Mouse (Mus musculus) bone marrow, adult 2 months (tissue): ENCODE results near the gene Rasl12.

Source experiments
- CTCF ChIP-seq: fragments of 200-500 bp; IDR thresholded peaks from 2 replicates; pipeline ENCODE4 v1.5.1; 2011; ENCODE audit warnings: low read length, control low read depth; ENCODE audit not compliant: control insufficient read depth, insufficient read depth
- POLR2A ChIP-seq: fragments of 200-500 bp; IDR thresholded peaks from 2 replicates; pipeline ENCODE4 v1.6.1; 2011; ENCODE audit warnings: low read depth, mild to moderate bottlenecking, control low read depth, low read length, borderline replicate concordance; ENCODE audit not compliant: control insufficient read depth

GRCm38 (mm10) chr9:65375163-65375934, 23.0 kb upstream of the Rasl12 start:
- TF ChIP-seq POLR2A (no peak), CTCF (no peak)
